Mouse (Mus musculus): ENCODE measurements at regions not wholly inside any gene's neighbourhood (a gene's known extent, or its start where the extent isn't known, plus 50 kb on each side); places are given as distances from the start of the nearest gene placed in this dataset.
"Not testable (repeated sequence)": the region's sequence is repeated elsewhere in the genome, so short reads cannot be mapped to it uniquely, and the experiment has no call there.

- H3K4me3 ChIP-seq (ENCODE audit: low read depth, low read length); H3K4me1 ChIP-seq (ENCODE audit: insufficient read depth); H3K9ac ChIP-seq (replicated peaks); H3K27me3 ChIP-seq (ENCODE audit: insufficient read depth, low read length); ATAC-seq; H3K27ac ChIP-seq (ENCODE audit: low read depth); H3K4me2 ChIP-seq (ENCODE audit: low read depth, low read length); H3K36me3 ChIP-seq (replicated peaks; ENCODE audit: insufficient read depth, low read length); H3K9me3 ChIP-seq (ENCODE audit: low read length): not testable (repeated sequence)
- peak; percentile 18 for DNase-seq
- TF ChIP-seq CTCF (IDR thresholded peaks at IDR 0.05; ENCODE audit: low read depth): peak; percentile 55
Observed at GRCm38 (mm10) chr13:12726831-12727230, 73.0 kb downstream of the Prl2c3 start.

DNA sequence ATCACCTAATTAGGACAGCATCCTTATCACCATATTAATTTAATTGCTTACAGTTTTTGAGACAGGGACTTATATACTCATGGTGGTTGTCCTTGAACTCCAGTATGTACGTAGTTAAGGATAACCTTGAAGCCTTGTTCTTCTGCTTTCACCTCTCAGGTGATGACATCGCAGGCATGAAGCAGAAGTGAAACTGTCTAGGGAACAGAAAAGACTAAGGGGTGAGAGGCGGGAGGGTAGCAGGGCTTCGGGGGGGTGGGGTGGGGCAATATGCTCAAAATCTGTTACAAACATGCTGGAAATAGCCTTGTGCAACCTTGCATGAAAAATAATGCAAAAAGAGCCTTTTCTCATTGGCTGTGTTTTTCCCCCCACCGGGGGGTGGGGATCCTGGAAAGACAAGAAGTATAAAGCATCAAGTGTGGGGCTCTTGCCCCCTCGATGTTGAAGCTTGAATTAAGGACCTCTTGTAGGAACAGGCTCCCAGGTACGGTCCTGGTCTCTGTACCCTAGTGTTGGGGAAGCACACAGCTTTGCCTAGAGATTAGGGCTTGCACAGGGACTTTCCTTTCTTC is 81.8 kb downstream of the Prl2c3 start:
- H3K36me3 ChIP-seq (replicated peaks; ENCODE audit: insufficient read depth, low read length); H3K27ac ChIP-seq (ENCODE audit: low read depth); H3K4me3 ChIP-seq (ENCODE audit: low read depth, low read length); H3K4me2 ChIP-seq (ENCODE audit: low read depth, low read length); H3K27me3 ChIP-seq (ENCODE audit: insufficient read depth, low read length); ATAC-seq; H3K4me1 ChIP-seq (ENCODE audit: insufficient read depth); H3K9me3 ChIP-seq (ENCODE audit: low read length); DNase-seq; H3K9ac ChIP-seq (replicated peaks): not testable (repeated sequence)
- 70% methylated on average over 7 of the region's 7 CpGs for WGBS (ENCODE audit: insufficient replicate concordance)

DNA sequence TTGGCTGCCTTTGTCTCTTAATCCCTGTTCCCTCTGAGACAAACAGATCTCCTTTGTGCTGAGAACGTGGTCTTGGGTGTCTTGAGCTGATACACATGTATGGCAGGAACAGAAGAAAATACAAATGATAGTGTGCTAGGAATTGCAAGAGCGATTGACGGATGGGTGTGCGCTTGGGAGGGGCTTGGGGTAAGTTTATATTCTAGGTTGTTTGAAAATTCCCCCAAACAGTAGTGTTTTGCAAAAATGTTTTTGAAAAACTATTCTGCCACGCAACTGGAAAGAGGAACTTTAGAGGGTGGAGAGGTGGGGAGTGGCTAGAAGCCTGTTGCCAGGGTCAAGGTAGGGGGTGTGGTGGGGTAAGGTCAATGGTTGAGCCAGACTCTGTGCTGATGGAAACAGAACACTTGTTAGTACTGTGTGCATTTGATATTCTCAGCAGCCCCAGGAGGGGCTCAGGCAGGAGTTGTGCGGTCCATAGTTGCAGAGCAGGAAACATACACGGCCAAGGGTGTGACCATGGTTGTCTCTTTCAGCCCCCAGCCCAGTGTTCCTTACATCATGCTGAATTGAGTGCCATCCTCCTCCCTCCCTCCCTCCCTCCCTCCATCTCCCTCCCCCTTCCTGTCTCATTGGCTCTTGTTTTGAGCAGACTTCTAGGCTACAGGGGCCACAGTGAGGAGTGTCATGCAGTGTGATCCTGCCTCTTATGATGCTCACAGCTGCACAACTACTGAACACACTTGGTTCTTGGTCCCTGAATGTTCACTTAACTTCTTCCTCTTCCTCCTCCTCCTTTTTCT is 88.2 kb downstream of the Prl2c3 start:
- no peak overlapping the region for H3K27ac ChIP-seq (ENCODE audit: low read depth)
- no peaks in the 10 kb centered on the region for H3K36me3 ChIP-seq (replicated peaks; ENCODE audit: insufficient read depth, low read length)
- H3K9me3 ChIP-seq (ENCODE audit: low read length): no peaks in the 10 kb centered on the region
- no peaks in the 10 kb centered on the region for H3K27me3 ChIP-seq (ENCODE audit: insufficient read depth, low read length)
- TF ChIP-seq EP300 (IDR thresholded peaks at IDR 0.05; ENCODE audit: low read depth): no peak
- no peak for TF ChIP-seq CTCF (IDR thresholded peaks at IDR 0.05; ENCODE audit: low read depth)
- WGBS (ENCODE audit: insufficient replicate concordance): 64% methylated on average over 7 of the region's 7 CpGs
- H3K9ac ChIP-seq (replicated peaks): no peak overlapping the region
- ATAC-seq: no peak
- H3K4me1 ChIP-seq (ENCODE audit: insufficient read depth): no peaks in the 10 kb centered on the region
- H3K4me2 ChIP-seq (ENCODE audit: low read depth, low read length): no peak overlapping the region
- no peak overlapping the region for H3K4me3 ChIP-seq (ENCODE audit: low read depth, low read length)
- DNase-seq: no peak

GRCm38 (mm10) chr13:12702804-12703612 is 96.9 kb downstream of the Prl2c3 start:
- H3K27ac ChIP-seq (ENCODE audit: low read depth); H3K9ac ChIP-seq (replicated peaks); H3K4me3 ChIP-seq (ENCODE audit: low read depth, low read length); H3K4me2 ChIP-seq (ENCODE audit: low read depth, low read length); H3K9me3 ChIP-seq (ENCODE audit: low read length); H3K4me1 ChIP-seq (ENCODE audit: insufficient read depth); H3K27me3 ChIP-seq (ENCODE audit: insufficient read depth, low read length); H3K36me3 ChIP-seq (replicated peaks; ENCODE audit: insufficient read depth, low read length): not testable (repeated sequence)
- DNase-seq: peak; percentile 13
- peak; percentile 70 for ATAC-seq
- 1% methylated on average over 13 of the region's 27 CpGs for WGBS (ENCODE audit: insufficient replicate concordance)

- peak; percentile 43; the same call in 1 of the 2 replicates for ATAC-seq
- not testable (repeated sequence) for H3K27ac ChIP-seq (ENCODE audit: low read depth); H3K27me3 ChIP-seq (ENCODE audit: insufficient read depth, low read length); H3K4me1 ChIP-seq (ENCODE audit: insufficient read depth); H3K9ac ChIP-seq (replicated peaks); H3K36me3 ChIP-seq (replicated peaks; ENCODE audit: insufficient read depth, low read length); H3K4me3 ChIP-seq (ENCODE audit: low read depth, low read length); DNase-seq; H3K9me3 ChIP-seq (ENCODE audit: low read length); H3K4me2 ChIP-seq (ENCODE audit: low read depth, low read length)
- WGBS (ENCODE audit: insufficient replicate concordance): under 1% methylated on average over 26 of the region's 46 CpGs
Observed at GRCm38 (mm10) chr13:12702111-12702803, 97.6 kb downstream of the Prl2c3 start.

GRCm38 (mm10) chr13:12693593-12694118 is 106.2 kb downstream of the Prl2c3 start:
- H3K27me3 ChIP-seq (ENCODE audit: insufficient read depth, low read length); H3K36me3 ChIP-seq (replicated peaks; ENCODE audit: insufficient read depth, low read length); H3K9me3 ChIP-seq (ENCODE audit: low read length); H3K4me2 ChIP-seq (ENCODE audit: low read depth, low read length); H3K9ac ChIP-seq (replicated peaks); H3K4me3 ChIP-seq (ENCODE audit: low read depth, low read length); ATAC-seq; H3K4me1 ChIP-seq (ENCODE audit: insufficient read depth); H3K27ac ChIP-seq (ENCODE audit: low read depth); DNase-seq: not testable (repeated sequence)
- WGBS (ENCODE audit: insufficient replicate concordance): 52% methylated on average over 5 of the region's 7 CpGs

- H3K27ac ChIP-seq (ENCODE audit: low read depth); H3K36me3 ChIP-seq (replicated peaks; ENCODE audit: insufficient read depth, low read length); H3K9me3 ChIP-seq (ENCODE audit: low read length); H3K27me3 ChIP-seq (ENCODE audit: insufficient read depth, low read length); DNase-seq; H3K9ac ChIP-seq (replicated peaks); H3K4me1 ChIP-seq (ENCODE audit: insufficient read depth); H3K4me2 ChIP-seq (ENCODE audit: low read depth, low read length); ATAC-seq; H3K4me3 ChIP-seq (ENCODE audit: low read depth, low read length): not testable (repeated sequence)
- WGBS (ENCODE audit: insufficient replicate concordance): no CpG with 5 or more reads among the region's 1 CpGs
Observed at GRCm38 (mm10) chr13:12688778-12689177, 111.1 kb downstream of the Prl2c3 start.

DNA sequence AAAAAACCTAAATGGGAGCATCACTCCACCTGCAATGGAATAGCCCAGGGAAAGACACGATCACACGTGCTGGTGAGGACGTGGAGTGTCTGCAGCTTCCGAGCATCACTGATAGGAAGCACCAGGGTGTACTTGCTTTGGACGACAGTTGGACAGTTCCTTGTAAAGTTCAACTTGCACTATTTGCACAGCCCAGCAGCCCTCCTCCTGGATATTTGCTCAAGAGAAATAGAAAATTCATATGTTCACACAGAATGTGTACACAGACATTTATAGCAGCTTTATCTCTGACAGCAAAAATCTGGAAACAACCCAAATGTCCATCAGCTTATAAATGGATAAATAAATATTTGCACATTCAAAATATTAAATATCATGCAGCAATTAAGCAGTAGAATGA is 111.7 kb downstream of the Prl2c3 start:
- H3K4me1 ChIP-seq (ENCODE audit: insufficient read depth); H3K9me3 ChIP-seq (ENCODE audit: low read length); H3K36me3 ChIP-seq (replicated peaks; ENCODE audit: insufficient read depth, low read length); H3K4me2 ChIP-seq (ENCODE audit: low read depth, low read length); H3K27ac ChIP-seq (ENCODE audit: low read depth); DNase-seq; H3K27me3 ChIP-seq (ENCODE audit: insufficient read depth, low read length); ATAC-seq; H3K4me3 ChIP-seq (ENCODE audit: low read depth, low read length); H3K9ac ChIP-seq (replicated peaks): not testable (repeated sequence)
- 33% methylated on average over 1 of the region's 5 CpGs for WGBS (ENCODE audit: insufficient replicate concordance)
